Mouse (Mus musculus) kidney, adult 11 months (tissue): Measurements from ENCODE around the gene A930017K11Rik.

Experiments
- DNase-seq: peaks from one replicate; pipeline ENCODE4 v3.0.0; 2022

A930017K11Rik gene

DNA sequence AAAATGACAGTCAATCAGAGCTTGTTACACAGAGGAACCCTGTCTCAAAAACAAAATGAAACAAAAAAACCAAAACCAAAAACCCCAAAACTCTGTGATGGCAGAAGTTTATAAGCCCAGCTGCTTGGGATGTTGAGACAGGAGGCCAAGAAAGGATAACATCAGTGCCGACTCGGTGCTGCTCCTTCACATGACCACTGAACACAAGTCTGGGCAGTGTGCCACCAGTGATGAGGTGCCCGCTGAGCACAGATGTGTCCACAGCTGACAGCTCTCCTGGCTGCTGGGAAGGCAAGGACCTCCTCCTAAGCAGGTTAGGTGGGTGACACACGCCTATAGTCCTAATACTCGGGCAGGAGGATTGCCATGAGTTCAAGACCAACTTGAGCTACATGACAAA is 30.2 kb downstream of the A930017K11Rik start:
- DNase-seq, result peak; percentile 39

- peak; percentile 100 for DNase-seq
Observed at GRCm38 (mm10) chr17:25919786-25920642, 32.4 kb downstream of the A930017K11Rik start.

DNA sequence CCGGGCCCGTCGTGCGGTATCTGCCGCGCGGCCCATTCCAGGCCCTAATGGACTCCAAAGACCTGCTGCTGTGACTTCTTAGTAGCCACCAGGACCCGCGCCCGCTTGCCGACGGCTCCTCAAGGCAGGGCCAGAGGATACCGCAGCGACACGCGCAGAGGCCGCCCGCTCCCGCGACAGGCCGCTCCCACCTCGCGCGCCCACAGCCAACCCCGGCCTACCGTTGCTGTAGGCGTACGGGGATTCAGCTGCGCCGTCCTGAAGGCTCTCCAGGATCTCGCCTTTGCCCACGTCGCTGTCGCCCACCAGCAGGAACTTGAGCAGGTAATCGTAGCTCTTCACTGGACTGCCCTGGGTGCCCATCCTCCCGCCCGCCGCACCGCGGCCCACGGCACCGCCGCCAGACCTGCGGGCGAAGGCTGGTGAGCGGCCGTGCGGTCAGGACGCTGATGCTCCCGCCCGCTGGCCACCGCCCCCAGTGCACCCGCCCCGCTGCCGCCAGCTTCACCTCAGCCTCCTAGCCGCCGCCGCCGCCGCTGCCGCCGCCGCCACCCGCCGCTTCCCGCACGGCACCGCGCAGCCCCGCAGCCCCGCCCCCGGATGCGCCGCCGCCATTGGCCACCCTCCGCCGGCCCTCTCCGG is 33.1 kb downstream of the A930017K11Rik start, which contains the start of gene Rab40c:
Gene Rab40c (minus strand): TSS at position 584 of the 642 bp plus-strand sequence.
- DNase-seq, result no peak

GRCm38 (mm10) chr17:25918037-25918750 is 34.2 kb downstream of the A930017K11Rik start:
- DNase-seq, result no peak

DNA sequence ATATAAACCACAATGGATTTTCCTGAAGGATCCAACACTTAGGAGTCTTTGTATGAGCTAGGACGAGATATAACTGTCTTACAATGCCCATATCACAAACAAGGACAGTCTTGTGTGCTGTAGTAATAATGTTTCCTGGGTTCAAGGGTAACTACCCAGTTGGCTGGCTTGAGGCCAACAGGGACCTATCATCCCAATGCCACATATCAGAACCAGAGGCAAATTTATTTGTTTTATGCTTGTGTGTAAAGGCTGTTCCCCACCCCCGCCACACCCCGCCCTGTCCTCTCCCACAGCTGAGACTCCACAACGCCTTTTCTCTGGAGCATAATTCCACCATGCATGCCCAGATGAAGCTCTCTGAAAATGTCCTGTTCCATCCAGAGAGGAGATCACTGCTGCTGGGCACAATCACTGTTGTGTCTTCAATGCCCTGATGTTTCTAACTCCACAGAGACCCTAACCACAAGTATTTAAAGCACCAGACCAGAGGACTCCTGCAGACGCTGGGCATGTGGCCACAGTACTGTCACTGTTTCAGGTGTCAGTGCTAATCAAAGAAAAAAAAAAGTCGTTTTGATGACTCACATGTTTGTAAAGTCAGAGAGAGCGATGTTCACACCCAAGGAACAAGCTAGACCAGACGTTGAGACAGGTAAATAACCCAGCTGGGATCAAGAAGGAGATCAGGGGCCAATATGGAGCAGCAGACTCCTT is 35.3 kb downstream of the A930017K11Rik start:
- DNase-seq, result no peak

DNA sequence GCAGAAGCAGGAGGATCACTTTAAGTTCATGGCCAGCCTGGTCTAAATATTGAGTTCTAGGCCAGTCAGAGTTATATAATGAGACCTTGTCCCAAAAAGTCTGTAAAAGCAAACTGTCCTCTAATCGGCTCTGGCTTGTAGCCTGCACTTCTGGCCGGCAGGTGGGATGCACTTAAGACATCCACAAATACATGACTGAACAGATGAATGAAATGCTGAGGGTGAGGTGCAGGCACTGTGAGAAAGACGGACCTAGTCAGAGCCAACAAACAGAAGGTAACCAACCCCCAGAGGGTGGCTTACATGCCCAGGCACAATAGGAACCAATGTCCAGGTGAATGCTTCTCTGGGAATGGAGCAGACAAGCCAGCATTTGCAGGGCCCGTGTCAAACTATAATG is 38.1 kb downstream of the A930017K11Rik start:
- DNase-seq, result no peak

DNA sequence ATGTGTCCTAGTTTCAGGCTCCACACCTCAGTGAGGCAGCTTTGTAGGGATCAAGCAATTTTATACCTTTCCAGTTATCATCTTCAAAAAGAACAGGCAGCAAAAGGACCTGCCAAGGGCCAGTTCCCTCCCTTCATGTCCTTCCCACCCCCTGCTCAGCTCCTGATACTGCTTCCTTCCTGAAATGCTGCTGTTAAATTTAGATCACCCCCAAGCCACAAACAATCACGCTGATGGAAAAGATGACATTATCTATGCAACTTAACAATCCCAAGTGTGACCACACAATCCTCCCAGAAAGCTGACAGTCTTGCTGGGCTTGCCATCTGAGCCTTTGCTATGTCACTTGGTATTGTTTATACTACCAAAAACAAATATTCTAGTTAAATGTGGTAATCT is 38.5 kb downstream of the A930017K11Rik start:
- DNase-seq, result no peak

DNA sequence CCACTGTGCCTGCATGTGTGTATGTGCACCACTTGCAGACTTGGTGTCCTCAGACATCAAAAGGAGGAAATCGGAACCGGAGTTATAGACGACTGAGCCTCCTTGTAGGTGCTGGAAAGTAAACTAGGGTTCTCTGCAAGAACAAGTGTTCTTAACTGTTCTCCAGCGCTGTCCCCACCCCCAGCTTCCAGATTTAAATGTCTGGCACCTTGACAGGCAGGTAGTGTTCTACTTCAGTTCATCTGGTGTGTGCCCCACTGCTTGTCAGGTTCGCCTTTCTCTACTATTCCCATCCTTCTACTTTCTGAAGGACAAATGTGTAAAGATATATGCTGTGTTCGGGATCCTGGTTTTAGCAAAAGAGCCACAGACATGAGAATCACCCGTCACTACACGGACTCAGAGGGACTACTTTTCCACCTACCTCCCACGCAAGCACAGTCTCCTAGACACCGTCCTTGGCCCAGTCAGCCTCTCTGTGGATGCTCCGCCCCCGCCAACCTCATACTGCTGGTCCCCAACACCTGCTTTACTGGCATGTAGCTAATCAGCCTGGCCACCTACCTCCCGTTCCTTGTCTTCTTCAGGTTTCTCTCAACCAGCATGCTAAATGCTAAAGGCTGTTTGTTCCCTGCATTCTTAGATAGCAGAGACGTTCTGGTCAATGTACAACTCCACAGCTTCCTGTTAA is 39.0 kb downstream of the A930017K11Rik start:
- DNase-seq, result peak; percentile 57

GRCm38 (mm10) chr17:25911816-25912215 is 40.5 kb downstream of the A930017K11Rik start:
- DNase-seq, result peak; percentile 33

- DNase-seq, result no peak
Observed at GRCm38 (mm10) chr17:25907640-25908039, 44.7 kb downstream of the A930017K11Rik start.

DNA sequence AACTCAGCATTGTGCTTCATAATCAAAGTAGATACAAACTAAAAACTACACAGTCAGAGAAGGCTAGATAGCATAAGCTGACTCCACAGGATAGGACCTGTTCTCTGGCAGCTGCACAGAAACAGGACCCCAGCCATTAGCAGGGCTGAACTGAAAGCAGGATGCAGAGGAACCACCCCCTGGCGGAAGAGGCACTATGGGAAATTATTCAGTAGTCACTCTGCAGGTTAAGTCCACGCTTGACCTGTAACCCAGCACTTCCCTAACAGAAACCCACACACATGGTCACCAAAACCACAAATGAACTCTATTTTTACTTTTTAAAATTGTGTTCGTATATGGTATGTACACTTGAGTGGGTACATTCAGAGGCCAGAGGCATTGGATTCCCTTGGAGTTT is 49.3 kb downstream of the A930017K11Rik start:
- DNase-seq, result no peak

DNA sequence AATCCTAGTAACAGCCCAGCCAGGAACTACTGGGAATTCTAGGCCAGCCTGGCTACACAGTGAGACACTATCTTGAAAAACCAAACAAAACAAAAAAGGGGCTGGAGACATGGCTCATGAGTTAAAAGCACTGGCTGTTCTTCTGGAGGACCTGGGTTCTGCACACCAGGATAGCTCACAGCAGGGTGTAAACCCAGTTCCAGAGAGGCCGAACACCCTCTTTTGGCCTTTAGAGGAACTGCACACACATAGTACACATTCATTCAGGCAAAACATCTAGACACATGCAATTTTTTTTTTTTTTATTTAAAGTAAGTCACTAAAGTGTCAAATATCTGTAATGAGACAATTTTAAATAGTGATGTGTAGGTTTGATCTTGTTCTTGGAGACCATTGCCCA is 52.2 kb downstream of the A930017K11Rik start:
- DNase-seq, result no peak
